Mouse (Mus musculus): ENCODE results near the gene Ttll11. TPM values are rescaled to one million over a fixed set of nuclear protein-coding genes. Genes with fewer than 3 reads are reported as not detected.

Ttll11 gene
- total RNA-seq, 2 experiments from 2014 or later, result 25.7 to 26.5 TPM

DNA sequence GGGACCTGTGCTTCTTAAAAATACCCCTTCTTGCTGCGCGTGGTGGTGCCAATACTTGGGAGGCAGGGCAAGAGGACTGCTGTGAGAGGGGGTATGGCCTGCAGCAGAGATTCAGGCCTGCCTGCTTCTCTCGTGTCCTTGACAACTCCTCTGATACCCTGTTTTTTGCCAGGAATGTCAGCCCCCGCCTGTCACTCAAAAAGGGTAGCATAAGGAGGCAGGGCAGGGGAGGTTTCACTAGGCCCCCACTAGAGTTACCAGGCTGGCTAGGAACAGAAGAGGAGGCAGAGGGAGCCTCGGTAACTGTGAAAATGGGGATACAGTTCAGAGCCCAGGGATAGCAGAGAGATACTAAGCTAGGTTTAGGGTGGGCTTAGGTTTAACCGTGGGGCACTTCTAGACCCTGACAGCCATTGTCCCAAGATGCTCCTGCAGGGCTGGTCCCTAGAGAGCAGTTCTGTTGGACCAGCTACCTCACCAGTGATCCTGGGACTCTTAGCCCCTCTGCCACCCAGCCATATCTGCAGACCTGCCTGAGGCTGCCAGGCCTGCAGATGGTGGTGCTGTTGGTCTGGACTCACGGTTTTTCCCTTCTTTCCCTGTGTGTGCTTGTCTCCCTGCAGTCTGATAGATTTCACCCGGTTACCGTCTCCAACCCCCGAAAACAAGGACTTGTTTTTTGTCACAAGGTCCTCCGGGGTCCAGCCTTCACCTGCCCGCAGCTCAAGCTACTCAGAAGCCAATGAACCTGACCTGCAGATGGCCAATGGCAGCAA is 260.3 kb downstream of the Ttll11 start:
- intact Hi-C loops (cut with DNase I), result no loop called here
- no peak for DNase-seq (ENCODE audit: low spot score in 2 of 2)

DNA sequence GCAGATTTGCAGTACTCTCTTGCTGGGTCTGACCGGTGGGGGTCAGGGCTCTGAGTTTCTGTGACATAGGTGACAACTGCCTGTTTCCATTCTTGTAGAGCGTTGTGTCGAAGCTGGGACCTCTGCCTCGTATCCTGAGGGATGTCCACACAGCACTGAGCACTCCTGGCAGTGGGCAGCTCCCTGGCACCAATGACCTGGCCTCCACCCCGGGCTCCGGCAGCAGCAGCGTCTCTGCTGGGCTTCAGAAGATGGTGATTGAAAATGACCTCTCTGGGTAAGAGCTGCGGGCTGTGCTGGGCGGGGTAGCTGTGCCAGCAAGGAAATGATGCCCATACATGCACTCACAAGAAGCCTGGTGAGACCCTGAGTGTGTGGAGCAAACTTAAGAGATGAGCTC is 261.1 kb downstream of the Ttll11 start:
- intact Hi-C loops (cut with DNase I), result no loop called here
- DNase-seq (ENCODE audit: low spot score in 2 of 2), result no peak

DNA sequence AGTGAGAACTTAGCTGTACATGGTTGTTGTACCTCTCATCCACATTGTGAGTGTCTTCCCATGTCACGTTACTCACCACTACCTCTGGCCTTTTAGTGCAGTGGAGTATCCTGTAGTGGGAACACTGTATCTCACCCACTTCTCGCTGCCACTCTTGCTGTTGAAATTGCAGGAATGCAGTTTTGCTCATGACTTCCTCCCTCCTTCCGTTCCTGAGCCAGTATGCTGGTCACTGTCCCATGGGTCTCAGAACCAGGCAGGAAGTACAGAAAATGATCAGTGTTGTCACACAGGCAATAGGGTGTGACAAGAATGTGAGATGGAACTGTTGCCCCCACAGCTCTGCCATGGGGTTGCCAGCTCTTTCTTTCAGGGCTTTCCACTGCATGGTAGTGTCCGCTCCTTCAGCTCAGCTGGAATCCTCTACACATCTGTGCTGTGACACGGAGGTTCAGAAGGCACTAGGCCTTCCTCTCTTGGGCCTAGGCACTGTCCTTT is 261.7 kb downstream of the Ttll11 start:
- DNase-seq (ENCODE audit: low spot score in 2 of 2), result no peak
- intact Hi-C loops (cut with DNase I), result no loop called here

DNA sequence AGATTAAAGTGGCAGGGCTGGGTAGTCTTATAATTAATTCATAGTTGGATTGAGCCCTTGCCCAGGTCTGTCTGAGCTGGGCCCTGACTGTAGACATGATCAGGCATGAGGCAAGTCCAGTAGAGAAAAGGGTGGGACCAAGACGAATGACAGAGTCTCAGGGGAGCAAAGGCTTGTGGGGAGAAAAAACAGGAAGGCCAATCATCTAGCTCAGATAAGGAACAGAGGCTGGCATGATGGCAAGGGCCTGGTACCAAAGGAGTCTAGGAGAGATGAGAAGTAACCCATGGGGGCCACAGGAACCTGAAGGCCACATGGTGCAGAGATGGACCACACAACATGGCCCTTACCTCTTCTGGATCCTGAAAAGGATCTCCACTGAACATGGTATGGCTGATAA is 263.5 kb downstream of the Ttll11 start:
- no peak for DNase-seq (ENCODE audit: low spot score in 2 of 2)
- intact Hi-C loops (cut with DNase I), result no loop called here

DNA sequence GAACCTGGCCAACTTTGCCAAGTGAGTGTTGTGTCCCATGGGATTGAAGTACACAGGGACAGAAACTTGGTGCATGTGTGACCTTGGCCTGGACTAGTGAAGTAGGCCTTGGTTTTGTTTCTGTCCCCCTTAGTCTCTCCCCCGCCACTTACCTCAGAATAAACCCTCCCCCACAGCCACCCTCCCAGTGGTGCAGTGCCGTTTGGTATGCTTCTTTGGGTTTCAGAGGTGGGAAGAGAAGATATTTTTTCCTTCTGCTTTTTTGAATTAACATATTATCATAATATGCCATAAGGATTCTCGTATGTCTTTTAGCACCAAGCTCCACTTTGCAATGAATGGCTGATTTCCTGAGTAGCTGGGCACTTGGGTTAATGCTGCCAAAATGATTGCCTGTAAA is 264.2 kb downstream of the Ttll11 start:
- intact Hi-C loops (cut with DNase I), result no loop called here
- DNase-seq (ENCODE audit: low spot score in 2 of 2), result no peak

DNA sequence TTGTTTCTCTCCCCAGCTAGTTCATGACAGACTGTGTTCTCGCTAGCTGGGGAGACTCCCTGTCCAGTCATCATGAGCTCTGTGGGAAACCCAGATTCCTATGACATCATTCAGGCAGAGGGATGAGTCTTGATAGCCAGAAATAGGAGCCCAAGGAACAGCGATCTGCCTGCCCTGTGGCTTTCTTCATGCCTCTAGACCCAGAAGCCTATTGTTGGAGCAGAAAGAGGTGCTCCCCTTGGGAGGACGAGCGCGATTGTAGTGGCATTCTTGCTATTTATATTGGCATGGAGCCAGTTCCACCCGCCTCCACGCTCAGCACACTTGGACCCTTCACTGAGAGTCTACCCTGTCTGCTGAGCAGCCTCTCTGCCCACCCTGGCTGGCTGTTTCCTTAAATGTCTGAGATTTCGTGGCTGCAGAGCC is 265.0 kb downstream of the Ttll11 start:
- intact Hi-C loops (cut with DNase I), result no loop called here

DNA sequence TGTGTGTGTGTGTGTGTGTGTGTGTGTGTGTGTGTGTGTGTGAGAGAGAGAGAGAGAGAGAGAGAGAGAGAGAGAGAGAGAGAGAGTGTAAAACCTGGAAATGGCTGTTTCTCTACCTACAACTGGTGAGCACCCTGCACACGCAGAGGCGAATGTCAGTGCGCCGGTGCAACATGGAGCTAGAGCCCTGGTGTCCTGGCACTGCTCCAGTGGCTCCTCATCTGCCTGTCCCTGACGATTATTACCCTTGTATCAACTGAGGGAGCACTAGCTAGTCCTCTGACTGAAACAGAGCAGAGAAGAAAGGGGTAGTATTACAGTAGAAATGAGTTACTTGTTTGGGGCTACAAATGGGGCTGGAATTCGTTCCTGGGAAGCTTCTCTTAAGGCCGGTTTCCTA is 266.3 kb downstream of the Ttll11 start:
- intact Hi-C loops (cut with DNase I), result no loop called here
- no peak for DNase-seq (ENCODE audit: low spot score in 2 of 2)

More for the DNA sequence above, 265.0 kb downstream of the Ttll11 start:
- no peak for DNase-seq (ENCODE audit: low spot score in 2 of 2)

DNA sequence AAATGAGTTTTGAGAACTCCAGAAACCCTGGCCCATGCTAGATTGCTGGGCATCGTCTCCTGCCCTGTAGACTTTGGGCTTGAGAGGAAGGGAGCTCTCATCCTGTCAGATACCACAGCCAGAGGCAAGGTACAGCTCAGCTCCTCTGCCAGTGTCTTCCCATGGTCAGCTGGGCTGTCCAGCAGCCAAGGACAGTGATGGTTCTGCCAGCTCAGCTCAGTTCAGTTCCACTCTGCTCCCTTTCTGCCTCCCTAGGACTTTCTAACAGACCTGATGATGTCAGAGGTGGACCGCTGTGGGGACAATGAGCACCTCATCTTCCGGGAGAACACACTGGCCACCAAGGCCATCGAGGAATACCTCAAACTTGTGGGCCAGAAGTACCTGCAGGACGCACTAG is 267.1 kb downstream of the Ttll11 start:
- intact Hi-C loops (cut with DNase I), result no loop called here
- no peak for DNase-seq (ENCODE audit: low spot score in 2 of 2)

DNA sequence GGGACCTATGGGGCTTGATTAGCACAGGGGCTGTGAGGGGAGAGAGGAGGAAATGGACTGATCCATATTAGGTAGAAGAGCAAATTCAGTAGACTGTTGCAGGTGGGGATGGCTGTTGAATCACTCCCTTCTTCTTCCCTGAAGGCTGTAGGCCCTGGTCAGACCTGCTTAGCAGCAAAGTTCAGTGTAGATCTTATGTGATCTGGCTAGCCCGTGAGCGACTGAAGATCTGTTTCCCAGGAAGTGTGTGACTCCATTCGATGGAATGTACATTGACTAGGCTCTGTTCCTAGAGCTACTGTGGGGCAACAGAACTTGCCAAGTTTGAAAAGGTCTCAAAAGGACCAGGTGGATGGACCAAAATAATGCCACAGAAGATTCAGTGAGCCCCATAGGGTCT is 276.5 kb downstream of the Ttll11 start:
- no peak for DNase-seq (ENCODE audit: low spot score in 2 of 2)
- intact Hi-C loops (cut with DNase I), result no loop called here

DNA sequence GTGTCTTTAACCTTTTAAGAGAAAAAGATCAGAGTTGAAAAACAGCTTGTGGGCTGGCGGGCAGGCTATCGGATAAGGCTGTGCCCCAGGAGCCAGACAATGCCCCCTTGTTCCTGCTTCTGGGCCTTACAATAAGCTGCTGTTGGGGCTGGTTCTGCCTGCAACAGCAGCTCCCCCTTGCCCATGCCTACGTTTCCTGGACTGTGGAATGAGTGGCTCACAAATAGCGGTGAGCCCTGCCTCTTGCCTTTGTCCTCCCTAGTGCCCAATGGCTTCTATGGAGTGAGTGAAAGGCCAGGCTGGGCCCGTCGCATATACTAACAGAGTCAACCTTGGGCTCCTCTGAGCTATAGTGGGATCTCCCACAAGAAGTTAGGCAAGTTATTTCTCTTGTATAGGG is 277.1 kb downstream of the Ttll11 start:
- DNase-seq (ENCODE audit: low spot score in 2 of 2), result no peak
- intact Hi-C loops (cut with DNase I), result no loop called here

DNA sequence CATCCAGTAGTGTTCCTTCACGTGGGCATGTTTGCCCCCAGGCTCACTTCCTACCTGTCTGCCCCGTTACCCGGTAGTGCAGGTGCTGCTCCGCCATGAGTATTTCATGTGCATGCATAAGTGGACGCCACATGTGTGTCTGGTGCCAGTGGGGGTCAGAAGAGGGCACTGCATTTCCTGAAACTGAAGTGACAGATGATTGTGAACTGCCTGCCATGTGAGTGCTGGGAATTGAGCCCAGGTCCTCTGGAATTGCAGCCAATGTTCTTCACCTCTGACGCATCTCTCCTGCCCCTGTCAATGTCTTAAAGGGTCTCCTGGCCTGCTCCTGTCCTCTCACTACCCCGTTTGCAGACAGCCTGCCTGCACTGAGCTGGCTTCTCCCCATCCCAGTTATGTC is 277.7 kb downstream of the Ttll11 start:
- no peak for DNase-seq (ENCODE audit: low spot score in 2 of 2)
- intact Hi-C loops (cut with DNase I), result no loop called here

Other genes with a start within 250 kb of the Ttll11 start
- gene Ndufa8, start 69.5 kb upstream of the Ttll11 start, total RNA-seq (2021), result 100 to 1,000 TPM; 186 to 200 TPM
- 1 to 10 TPM; 1.3 to 1.8 TPM for gene Morn5, start 69.5 kb upstream of the Ttll11 start, total RNA-seq (2021)
- gene Lhx6, start 125.5 kb upstream of the Ttll11 start, total RNA-seq (2021), result 10 to 100 TPM; 20.7 to 21.9 TPM
- 10 to 100 TPM; 14.2 to 16.1 TPM for gene Mrrf, start 156.5 kb upstream of the Ttll11 start, total RNA-seq (2021)
- gene Rbm18, start 156.9 kb upstream of the Ttll11 start, total RNA-seq (2021), result 10 to 100 TPM; 53.2 to 55.2 TPM